Mouse (Mus musculus): ENCODE data around the gene Senp1.
A peak's percentile ranks its signal among the peaks of the same experiment; 100 is the strongest.

The Senp1 gene

DNA sequence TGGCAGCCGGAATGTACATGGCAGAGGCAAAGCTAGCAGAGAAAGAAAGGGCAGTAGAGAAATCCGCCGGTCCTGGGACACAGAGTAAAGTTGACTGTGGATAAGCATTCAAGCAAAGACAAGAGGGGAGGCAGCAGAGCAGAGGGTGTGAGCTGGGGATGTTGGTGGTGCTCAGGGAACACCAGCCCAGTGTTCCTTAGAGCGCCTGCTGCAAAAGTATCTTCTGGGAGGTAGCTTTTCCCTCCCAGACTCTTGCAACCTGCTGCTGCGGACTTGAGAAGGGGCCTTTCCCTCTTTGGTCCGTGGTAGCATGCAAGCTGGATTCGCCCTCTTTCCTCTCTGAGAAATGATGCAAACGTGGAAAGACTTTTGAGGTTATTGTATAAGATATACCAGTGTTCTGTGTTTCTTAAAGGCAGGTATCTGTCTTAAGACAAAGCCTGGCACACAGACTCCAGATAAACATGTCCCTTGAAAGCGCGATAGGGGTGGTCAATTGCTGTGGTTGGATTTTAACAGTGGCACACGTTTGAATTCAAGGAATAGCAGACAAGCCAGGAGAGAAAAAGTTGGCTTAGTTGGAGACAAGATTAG, 14.3 kb upstream of the Senp1 start:
- no peak for DNase-seq (ENCODE audit: low read depth, low spot score)

DNA sequence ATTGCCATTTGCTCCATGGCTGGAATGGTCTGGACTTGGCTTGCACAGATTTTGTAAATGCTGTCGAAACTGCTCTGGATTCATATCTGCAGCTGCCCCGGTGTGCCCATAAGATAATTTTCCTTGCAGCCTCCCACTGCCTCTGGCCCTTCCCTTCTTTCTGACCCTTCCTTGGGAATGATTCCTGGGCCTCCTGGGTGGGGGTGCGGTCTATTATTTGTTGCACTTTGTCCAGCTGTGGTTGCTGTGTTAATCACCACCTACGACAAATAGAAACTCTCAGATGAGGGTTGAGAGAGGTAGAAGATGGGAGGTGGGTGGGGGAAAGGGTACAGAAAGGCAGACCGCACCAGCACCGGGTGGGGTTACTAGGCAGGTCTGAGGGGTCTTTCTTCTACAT, 13.7 kb upstream of the Senp1 start:
- DNase-seq (ENCODE audit: low read depth, low spot score): no peak

DNA sequence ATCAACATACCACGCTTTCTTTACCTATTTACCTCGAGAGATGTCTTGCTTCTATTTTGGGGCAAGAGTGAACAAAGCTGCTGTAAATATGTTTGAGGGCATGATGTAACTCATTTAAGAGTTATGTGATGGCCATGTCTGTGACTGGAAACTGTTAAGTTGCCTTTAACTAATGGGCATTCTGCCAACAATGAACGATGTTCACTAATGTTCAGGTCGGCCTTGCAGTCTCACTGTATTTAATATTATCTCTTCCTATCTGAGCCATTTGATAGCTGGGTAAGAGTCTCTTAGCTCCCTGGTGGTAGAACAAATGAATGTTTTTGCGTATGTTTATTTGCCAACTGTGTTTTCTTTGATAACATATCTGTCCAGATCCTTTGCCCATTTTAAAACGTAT, 13.0 kb upstream of the Senp1 start:
- no peak for DNase-seq (ENCODE audit: low read depth, low spot score)

DNA sequence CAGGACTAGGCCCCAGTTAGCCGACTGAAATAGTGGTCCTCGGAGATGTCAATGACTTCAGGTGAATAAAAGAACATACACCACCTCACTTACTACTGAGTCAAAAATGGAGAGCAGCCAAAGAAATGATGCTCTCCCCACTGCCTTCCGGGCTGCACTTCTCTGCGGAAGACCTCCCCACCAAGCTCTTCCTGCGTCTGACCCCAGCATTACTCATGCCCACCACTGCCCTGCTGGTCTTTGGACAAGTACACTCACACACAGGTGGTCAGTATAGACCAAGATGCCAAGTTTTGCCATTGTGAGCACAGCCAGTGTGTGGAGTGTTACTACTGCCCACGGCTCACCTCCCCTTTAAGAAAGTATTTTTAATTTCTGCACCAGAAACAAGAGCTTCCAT, 8.9 kb upstream of the Senp1 start:
- no peak for DNase-seq (ENCODE audit: low read depth, low spot score)

DNA sequence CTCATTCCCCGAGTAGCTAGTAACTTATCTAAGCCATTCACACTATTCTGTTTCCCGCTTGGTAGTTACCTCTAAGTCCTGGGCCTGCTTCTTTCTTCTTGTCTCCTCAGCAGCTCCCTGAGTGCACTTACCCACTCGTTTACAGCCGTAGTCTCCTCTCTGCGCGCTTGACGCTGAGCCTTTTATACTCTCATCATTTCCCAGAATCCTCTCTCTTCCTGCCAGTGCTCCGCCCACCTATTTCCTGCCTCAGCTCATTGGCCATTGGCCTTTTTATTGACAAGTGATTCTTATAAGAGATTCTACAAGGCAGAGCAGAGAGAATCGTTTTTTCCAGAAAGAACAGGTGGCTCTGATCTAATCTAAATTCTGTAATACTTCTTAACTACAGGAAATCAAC, 5.0 kb upstream of the Senp1 start:
- DNase-seq (ENCODE audit: low read depth, low spot score): peak; percentile 86

DNA sequence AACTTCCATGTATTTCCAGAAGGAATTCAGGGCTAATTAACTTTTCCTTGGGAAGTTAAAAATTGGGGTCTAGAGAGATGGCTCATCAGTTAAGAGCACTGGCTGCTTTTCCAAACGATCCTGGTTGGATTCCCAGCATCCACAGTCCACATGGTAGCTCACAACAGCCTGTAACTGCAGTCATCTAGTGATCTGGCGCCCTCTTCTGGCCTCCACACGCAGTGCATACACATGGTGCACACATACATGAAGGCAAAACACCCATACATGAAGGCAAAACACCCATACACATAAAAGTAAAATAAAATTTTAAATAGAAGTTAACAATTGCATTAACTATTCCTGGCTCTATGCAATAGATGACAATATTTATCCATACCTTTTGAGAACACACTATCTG, 3.4 kb upstream of the Senp1 start:
- DNase-seq (ENCODE audit: low read depth, low spot score): peak; percentile 87

DNA sequence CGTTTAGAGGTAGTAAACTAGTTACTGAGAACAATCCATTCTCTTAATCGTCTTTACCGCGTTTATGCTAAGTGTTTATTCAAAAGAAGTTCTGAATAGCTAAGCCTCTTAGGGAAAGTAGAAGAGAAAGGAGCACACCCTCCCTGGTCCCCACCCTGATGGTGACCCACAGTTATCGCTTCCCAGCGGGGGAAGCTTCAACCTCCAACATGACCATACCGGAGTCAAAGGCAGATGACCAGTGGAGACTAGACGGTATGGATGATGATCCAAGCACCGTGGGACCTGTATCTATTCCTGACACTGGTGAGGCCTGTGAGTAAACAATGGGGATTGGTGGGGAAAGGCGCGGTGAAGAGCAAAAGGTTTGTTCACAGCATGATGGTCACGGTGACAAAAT, 1.4 kb upstream of the Senp1 start:
- no peak for DNase-seq (ENCODE audit: low read depth, low spot score)

DNA sequence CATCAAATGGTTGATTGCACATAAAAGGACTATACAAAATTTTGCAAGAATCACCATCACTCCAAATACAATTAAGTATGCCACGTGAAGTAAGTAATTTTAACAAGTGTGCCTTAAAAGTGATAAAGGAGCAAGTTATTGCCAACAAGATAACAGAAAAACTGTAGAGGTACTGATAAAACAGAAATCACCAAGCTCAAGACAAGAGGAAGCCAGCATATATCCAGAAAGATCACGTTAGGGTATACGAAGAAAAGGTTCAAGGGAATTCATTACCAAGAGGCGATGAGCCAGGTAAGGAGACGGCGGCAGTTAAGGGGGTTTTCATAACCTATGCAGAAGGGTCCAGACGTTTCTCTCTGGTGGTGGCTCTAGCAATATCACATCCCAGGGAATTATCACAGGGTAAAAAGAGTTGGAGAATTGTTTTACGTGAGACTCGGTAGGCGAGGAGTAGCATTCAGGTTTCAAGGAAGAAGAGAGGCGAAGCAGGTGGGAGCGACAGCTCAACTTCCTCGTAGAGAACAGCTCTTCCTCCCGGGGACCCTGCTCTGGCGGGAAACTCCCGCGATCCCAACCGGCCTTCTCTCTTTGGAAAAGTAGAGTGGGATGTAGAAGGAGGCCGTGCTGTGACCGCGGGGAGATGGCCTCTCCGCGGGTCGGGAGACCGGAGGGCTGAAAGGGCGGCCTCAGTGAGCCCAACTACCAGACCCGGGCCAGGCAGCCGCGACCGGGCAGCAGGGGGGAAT, 998 bp downstream of the Senp1 start, which contains the start of gene Pfkm:
Gene Pfkm (plus strand): TSS at position 218 of the 749 bp plus-strand sequence.
- DNase-seq (ENCODE audit: low read depth, low spot score): no peak

DNA sequence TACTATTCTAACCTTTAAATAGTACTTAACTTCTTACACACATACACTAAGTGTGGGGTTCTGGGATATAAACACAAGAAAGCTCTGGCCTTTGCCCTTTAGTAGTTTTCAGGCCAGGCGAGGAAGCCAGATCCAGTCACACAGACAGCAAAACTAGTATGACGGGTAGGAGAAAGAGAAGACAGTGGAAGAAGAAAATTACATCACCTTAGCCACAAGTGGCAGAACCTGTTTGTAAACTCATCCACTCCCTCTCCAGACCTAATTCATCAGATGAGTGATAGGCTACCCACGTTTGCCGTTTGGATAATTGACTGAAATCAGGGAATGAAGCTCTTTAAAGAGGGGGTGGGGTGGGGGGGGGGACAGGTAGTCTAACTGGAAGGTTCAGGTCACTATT, 1.7 kb downstream of the Senp1 start:
- no peak for DNase-seq (ENCODE audit: low read depth, low spot score)

DNA sequence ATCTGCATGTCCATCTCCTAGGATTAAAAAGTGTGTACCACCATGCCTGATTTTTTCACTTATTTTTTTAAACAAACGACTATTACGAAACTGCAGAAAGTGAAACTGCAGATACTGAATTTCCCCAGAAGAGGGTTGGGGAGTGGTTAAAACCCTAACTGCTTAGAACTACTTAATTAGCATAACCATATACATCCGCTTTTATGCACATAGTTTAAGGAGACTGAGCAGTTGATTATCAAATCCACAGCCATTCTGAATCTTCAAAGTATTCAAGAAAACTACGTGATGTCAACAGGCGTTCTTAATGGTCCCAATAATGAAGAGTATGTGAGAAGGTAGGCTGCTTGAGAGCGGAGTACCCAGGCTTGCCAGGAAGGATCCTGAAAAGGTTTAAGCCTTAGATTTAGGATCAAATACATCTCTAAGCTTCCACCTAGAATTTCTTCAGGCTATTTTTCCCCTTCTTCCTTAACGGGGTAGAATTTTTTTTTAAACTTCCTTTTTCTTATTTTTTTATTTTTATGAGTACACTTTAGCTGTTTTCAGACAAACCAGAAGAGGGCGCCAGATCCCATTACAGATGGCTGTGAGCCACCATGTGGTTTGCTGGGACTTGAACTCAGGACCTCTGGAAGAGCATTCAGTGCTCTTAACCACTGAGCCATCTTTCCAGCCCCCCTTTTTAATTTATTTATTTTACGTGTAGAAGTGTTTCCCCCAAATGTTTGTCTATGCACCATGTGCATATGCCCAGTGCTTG, 3.9 kb downstream of the Senp1 start:
- peak; percentile 38 for DNase-seq (ENCODE audit: low read depth, low spot score)

DNA sequence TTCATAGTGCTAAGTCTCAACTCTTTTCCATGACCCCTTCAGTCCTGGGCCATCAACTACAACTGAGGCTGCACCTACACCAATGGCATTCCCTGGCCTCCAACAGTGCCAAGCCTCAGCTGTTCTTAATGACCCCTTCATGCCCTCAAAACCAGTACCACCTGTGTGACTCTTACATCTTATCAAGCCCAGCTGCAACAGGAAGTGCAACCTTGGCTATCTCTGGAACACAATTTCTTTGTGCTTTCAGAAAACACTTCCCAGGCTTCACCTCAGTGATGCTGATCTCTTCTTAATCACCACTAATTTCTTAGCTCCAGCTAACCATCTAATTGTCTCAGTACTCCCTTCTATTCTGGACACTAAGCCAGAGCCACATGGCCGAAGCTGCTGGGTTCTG, 4.7 kb downstream of the Senp1 start:
- DNase-seq (ENCODE audit: low read depth, low spot score): no peak

DNA sequence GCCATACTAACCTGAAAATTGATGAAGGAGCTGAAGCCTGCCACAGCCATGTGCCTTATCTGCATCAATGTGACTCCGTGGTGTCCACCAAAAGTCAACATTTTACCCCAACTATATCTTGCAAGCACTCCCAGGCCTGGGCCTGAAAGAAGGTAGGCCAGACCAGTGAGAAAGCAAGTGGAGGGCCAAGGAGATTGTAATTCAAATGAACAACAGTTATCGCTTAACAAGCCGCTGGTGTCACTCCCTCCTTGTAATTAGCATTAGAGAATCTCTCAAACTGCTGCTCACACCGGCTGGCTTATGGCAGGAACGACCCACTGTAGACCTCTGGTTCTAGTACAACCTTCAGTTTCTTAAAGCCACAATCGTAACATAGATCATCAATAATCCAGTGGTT, 16.6 kb downstream of the Senp1 start:
- DNase-seq (ENCODE audit: low read depth, low spot score): peak; percentile 75

DNA sequence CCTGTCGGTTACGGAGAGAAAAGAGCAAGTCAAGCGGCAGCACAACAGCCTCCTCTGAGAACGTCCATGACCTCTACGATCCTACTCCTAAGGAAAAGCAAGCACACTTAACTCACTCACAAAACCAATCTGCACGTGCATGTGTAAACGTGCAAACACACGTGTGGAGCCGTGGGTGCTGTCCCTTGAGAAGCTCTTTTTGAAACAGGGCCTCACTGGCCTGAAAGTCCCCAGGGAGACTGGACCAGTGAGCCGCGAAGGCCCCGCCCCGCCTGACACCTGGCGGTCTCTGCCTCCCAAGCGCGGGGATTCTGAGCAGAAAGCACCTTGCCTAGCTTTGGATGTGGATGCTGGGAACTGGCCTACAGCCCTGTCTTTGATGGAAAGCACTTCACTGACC, 18.5 kb downstream of the Senp1 start:
- no peak for DNase-seq (ENCODE audit: low read depth, low spot score)

DNA sequence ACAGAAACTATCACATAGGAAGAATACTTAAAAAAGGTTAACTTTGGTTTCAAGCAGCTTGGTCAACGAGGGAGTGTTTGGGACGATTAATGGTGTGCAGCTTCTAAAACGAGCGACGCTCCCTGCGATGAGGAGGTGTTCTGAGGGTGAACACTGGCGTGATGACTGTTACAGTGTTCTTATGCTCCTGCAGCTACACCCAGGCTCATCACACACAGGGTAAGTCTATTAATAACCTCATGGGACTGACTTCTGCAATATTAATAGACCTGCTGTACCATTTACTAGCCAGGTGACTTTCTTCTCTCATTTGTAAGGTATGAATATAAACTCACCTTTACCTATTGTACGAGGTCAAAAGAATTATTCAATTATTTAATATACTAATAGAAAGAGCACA, 19.0 kb downstream of the Senp1 start:
- DNase-seq (ENCODE audit: low read depth, low spot score): no peak

DNA sequence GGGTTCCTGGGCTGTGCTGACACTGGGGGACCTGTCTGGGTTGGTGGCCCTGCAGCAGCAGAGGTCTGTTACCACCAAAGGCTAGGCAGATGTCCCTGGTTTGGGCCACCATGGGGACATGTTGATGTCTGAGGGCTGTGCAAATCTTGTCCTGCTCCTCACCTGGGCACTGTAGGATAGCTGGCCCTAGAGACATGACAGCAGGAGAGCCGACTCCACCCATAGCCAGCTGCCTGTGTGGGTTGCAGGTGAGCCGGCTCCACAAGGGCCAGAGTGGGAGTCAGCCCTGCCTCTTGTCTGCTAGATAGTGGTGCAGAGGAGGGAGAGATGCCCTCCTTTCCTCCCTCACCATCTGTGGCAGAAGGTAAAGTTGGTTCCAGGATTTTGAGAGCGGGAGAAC, 23.2 kb downstream of the Senp1 start:
- no peak for DNase-seq (ENCODE audit: low read depth, low spot score)

DNA sequence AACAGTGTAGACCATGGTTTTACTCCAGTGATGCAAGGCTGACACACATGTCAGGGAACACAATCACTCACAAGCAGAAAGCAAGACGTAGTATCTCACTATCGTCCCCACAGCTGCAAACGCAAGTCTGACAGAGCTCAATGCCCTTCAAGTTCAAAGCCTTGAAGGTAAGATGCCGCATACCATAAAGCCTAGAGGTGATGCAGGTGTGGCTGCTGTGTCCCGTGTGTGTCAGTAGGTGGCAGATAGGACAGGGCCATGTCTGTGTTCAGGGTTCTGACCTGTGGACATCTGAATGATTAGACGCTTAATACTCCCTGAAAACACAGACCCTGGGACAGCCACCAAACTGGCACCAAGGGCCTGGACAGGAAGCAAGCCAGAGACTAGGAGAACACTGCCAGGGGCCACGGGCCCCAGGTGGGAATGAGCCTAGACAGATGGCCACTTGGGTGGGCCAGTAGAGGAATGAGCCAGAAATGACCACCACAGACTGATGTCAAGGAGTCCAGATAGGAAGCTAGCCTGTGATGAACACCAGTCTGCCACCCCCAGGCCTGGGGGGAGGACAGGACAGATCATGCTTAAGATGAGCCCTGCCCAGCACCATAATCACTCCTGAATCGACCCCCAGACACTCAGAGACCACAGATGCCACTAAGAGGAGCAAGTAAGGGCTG, 23.8 kb downstream of the Senp1 start:
- peak; percentile 18 for DNase-seq (ENCODE audit: low read depth, low spot score)

DNA sequence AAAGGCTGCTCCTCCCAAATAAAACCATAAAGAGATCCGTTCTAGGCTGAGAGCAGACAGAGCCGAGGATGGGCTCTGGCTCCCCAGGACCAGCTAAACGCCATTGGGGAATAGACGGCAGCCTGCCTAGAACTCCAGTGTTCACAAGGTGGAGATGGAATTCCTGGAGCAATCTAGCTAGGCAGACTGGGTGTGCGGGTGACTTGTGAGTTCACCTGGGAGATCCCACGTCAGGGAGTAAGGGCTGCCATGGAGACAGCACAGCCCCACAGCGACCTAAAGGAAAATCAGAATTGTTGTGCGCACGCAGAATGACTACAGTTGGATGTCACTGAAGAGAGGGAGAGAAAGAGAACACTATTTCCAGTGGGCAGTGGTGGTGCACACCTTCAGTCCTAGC, 25.0 kb downstream of the Senp1 start:
- no peak for DNase-seq (ENCODE audit: low read depth, low spot score)

DNA sequence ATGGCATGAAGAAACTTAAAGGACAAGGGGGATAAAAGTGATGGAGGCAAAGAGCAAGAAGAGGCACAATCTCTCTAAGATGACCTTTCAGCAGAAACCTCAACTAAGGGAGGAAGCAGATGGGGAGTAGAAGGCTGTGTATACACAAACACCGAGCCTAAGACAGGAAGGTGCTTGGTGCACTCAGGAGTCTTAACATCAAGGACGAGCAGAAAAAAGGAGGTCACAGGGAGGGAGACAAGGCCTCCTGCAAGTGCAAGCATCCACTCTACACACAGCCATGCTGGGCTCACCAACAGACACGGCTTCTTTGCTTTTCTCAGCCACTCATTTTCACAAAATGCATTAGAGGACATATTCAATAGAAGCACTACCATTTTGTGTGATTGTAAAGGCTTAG, 26.1 kb downstream of the Senp1 start:
- no peak for DNase-seq (ENCODE audit: low read depth, low spot score)

DNA sequence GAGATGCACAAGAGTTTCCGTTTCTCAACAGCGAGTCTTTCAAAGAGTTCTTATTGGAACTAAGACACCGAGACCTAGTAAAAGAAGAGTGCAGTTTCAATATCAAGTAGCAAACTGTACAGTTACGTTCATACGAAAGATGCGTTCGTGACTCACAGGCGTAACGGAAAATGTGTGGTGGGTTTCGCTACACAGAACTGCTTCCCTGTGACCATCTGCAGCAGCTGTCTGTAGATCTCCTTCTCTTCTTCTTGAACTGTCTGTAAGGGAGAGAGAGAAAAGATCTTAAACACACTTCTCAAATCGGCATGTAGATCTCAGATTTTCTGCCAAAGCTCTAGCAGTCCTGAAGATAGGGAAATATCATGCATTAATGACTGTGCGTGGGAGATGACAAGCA, 26.9 kb downstream of the Senp1 start:
- DNase-seq (ENCODE audit: low read depth, low spot score): no peak

DNA sequence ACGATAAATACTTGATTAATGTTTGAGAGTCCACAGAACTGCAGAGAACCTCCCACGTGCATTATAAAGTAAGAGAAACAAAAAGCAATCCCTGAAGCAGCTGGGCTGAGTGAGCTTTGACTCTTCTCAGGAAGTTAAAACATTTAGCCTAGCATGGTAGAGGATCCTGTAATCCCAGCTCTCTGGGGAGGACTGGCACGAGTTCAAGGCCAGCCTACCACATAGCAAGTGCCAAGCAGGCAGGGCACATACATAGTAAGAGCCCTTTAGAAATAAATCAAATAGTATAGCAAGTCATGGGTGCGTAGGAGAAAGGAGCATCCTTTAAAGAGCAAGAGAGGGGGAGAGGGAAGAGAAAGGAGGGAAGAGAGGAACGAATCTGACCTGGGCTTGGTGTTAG, 27.7 kb downstream of the Senp1 start:
- DNase-seq (ENCODE audit: low read depth, low spot score): no peak

DNA sequence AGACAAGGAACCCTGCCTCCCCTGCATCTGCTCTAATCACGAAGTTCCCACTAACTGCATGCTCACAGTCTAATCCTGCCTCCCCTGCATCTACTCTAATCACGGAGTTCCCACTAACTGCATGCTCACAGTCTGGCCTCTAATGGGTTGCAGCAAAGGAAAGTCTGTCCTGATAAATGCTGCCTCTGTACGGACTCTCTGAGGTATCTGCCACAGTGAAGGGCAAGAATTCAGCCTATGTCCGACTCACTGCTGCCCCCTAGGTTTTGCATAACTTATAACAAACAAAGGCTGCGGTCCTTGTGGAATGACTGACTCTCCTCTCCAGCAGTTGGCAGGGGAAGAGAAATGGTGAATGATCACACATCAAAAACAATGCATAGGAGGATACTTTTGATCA, 38.3 kb downstream of the Senp1 start:
- DNase-seq (ENCODE audit: low read depth, low spot score): peak; percentile 87

DNA sequence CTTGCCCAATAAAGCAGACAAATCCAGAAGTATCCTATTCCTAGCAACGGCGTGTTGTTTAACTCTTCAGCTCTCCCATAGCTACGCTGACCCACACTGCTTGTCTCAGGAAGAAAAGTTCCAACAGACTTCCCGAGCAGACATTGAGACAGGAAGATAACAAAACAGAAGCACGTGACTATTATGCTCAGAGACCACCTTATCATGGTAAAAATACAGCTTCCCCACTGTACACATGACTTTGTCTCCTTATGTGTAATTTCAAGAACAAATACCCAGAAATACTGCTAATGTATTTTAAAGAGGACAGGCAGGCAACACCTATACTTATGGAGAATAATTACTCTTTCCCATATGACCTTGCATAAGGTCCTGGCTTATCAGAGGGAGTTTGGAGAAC, 41.9 kb downstream of the Senp1 start:
- no peak for DNase-seq (ENCODE audit: low read depth, low spot score)
